8 mouse cellular contexts compared by ENCODE assay signal in genomic region chr6:148046881-148047649, GRCm38 (mm10). TPM values are rescaled to one million over a fixed set of nuclear protein-coding genes. Genes with fewer than 3 reads are reported as not detected.
DNase-seq lines count a peak whose midpoint lies in the region; ATAC-seq lines count a peak whose summit lies in the region.

TSS of gene Far2 (plus strand) at chr6:148047259.

- 2% methylated on average over 34 of the region's 34 CpGs for WGBS in embryonic facial prominence, embryonic 13.5 days
- 3% methylated on average over 34 of the region's 34 CpGs for WGBS in hindbrain, embryonic 14.5 days
- 4% methylated on average over 34 of the region's 34 CpGs for WGBS in limb, embryonic 11.5 days

- no peak within 1 kb of the TSS for H3K27ac ChIP-seq in embryonic facial prominence, embryonic 13.5 days
- peak within 1 kb of the TSS; percentile 57 for H3K27ac ChIP-seq in hindbrain, embryonic 14.5 days
- H3K27ac ChIP-seq in limb, embryonic 11.5 days (replicated peaks; ENCODE audit: low read depth, low read length) = no peak within 1 kb of the TSS

- peak within 1 kb of the TSS; percentile 51 for H3K4me3 ChIP-seq in embryonic facial prominence, embryonic 13.5 days
- peak within 1 kb of the TSS; percentile 55 for H3K4me3 ChIP-seq in hindbrain, embryonic 14.5 days (replicated peaks; ENCODE audit: low read length)
- H3K4me3 ChIP-seq in limb, embryonic 11.5 days (ENCODE audit: low read depth, low read length) = peak within 1 kb of the TSS; percentile 34

- no peaks in the 10 kb centered on the region for H3K36me3 ChIP-seq in embryonic facial prominence, embryonic 13.5 days
- no peaks in the 10 kb centered on the region for H3K36me3 ChIP-seq in hindbrain, embryonic 14.5 days (replicated peaks; ENCODE audit: control insufficient read depth, insufficient read depth)
- no peaks in the 10 kb centered on the region for H3K36me3 ChIP-seq in limb, embryonic 11.5 days (ENCODE audit: control insufficient read depth, insufficient read depth, low read length)

- peak within 1 kb of the TSS; percentile 75 for H3K9ac ChIP-seq in embryonic facial prominence, embryonic 13.5 days
- H3K9ac ChIP-seq in hindbrain, embryonic 14.5 days = peak within 1 kb of the TSS; percentile 79
- peak within 1 kb of the TSS; percentile 45 for H3K9ac ChIP-seq in limb, embryonic 11.5 days (ENCODE audit: low read length)

- H3K9me3 ChIP-seq in embryonic facial prominence, embryonic 13.5 days = no peaks in the 10 kb centered on the region
- no peaks in the 10 kb centered on the region for H3K9me3 ChIP-seq in hindbrain, embryonic 14.5 days (ENCODE audit: control insufficient read depth, low read length)
- H3K9me3 ChIP-seq in limb, embryonic 11.5 days (ENCODE audit: control insufficient read depth, low read length) = no peaks in the 10 kb centered on the region

- ATAC-seq in embryonic facial prominence, embryonic 13.5 days (ENCODE audit: insufficient number of reproducible peaks, insufficient read depth, low FRiP score, low TSS enrichment, low read depth) = peak; percentile 15; the same call in 1 of the 2 replicates
- peak; percentile 87 for ATAC-seq in hindbrain, embryonic 14.5 days (ENCODE audit: low FRiP score)
- ATAC-seq in limb, embryonic 11.5 days (ENCODE audit: insufficient number of reproducible peaks, low FRiP score, low TSS enrichment, low read depth) = peak; percentile 44; the same call in 1 of the 2 replicates

- H3K4me2 ChIP-seq in embryonic facial prominence, embryonic 13.5 days = peak within 1 kb of the TSS; percentile 91
- peak within 1 kb of the TSS; percentile 88 for H3K4me2 ChIP-seq in hindbrain, embryonic 14.5 days (replicated peaks)
- peak within 1 kb of the TSS; percentile 77 for H3K4me2 ChIP-seq in limb, embryonic 11.5 days (ENCODE audit: low read depth, severe bottlenecking)

- DNase-seq in adrenal gland, adult 2 months = peak; percentile 69
- no peak for DNase-seq in adrenal gland, adult 18-20 months (ENCODE audit: low spot score in 2 of 2)
- DNase-seq in adrenal gland, postnatal 10 days = peak; percentile 65
- peak; percentile 35 for DNase-seq in hindbrain, embryonic 14.5 days (ENCODE audit: low spot score)
- peak; percentile 32 for DNase-seq in limb, embryonic 11.5 days (ENCODE audit: low spot score)
- DNase-seq in retina, postnatal 1 day = peak; percentile 46
- no peak for DNase-seq in testis, postnatal 14 days (ENCODE audit: low spot score)

- H3K27me3 ChIP-seq in embryonic facial prominence, embryonic 13.5 days = peaks cover 22% of the 10 kb centered on the region
- H3K27me3 ChIP-seq in hindbrain, embryonic 14.5 days (ENCODE audit: control insufficient read depth, insufficient read depth, low read length) = 0 out of 2 replicates have a peak, but pooled peaks cover 6% of the 10 kb centered on the region
- H3K27me3 ChIP-seq in limb, embryonic 11.5 days (ENCODE audit: control insufficient read depth, insufficient read depth, low read length) = peaks cover 12% of the 10 kb centered on the region; the same call in 1 of the 2 replicates

- H3K4me1 ChIP-seq in embryonic facial prominence, embryonic 13.5 days = peaks cover 3% of the 10 kb centered on the region; the same call in 1 of the 2 replicates
- H3K4me1 ChIP-seq in hindbrain, embryonic 14.5 days (replicated peaks; ENCODE audit: control insufficient read depth, insufficient read depth, low read length) = peaks cover 4% of the 10 kb centered on the region; the same call in 1 of the 2 replicates
- no peaks in the 10 kb centered on the region; the same call in 1 of the 2 replicates for H3K4me1 ChIP-seq in limb, embryonic 11.5 days (ENCODE audit: control insufficient read depth, insufficient read depth, low read length)

RNA-seq across cellular contexts. Expression of gene Far2, which starts in this region (rescaled TPM):
- 1 to 10 TPM; 2.2 to 2.4 TPM for total RNA-seq in adrenal gland, adult 2 months (2021)
- 0.77 and 1.1 TPM in 2 replicates for polyA plus RNA-seq in adrenal gland, adult 2 months (2012; rRNA removed)
- 1 to 10 TPM; 1.3 to 2.1 TPM for total RNA-seq in adrenal gland, adult 18-20 months (2021)
- total RNA-seq in adrenal gland, postnatal 10 days (2021) = 1 to 10 TPM; 2.9 to 4.0 TPM
- polyA plus RNA-seq in embryonic facial prominence, embryonic 13.5 days (2015; fragmentation: Nextera tagmentation; extraction: Ambion mirVana) = 10.4 and 11.1 TPM in 2 replicates
- polyA plus RNA-seq in hindbrain, embryonic 14.5 days (2014; fragmentation: Nextera tagmentation; extraction: Ambion mirVana) = 24.3 and 27.8 TPM in 2 replicates
- 2.2 and 2.4 TPM in 2 replicates for polyA plus RNA-seq in limb, embryonic 11.5 days (2014; fragmentation: Nextera tagmentation; extraction: Ambion mirVana)

Comparison
In these comparisons a context has a peak if more than half of its experiments do, and no peak if none do; other contexts are left out.
1. DNase-seq: peak in adrenal gland, adult 2 months (single experiment), adrenal gland, postnatal 10 days (single experiment), hindbrain, embryonic 14.5 days (single experiment), limb, embryonic 11.5 days (single experiment) and retina, postnatal 1 day (single experiment); none in adrenal gland, adult 18-20 months (0 of 2) and testis, postnatal 14 days (single experiment).
2. ATAC-seq: peak in every context shown above with its lines; median percentile 87 in hindbrain, embryonic 14.5 days; 44 in limb, embryonic 11.5 days; 15 in embryonic facial prominence, embryonic 13.5 days.
3. Peak in every context shown above with its lines, with median percentiles within 50 percentile points of each other: H3K4me2 ChIP-seq, H3K4me3 ChIP-seq and H3K9ac ChIP-seq.